Mouse (Mus musculus) cerebellum, adult 9-10 months (tissue): Measurements from ENCODE around the gene Ssc5d.

ENCODE experiments used
- DNase-seq: peaks from one replicate; pipeline ENCODE4 v3.0.0; 2022

Gene Ssc5d

DNA sequence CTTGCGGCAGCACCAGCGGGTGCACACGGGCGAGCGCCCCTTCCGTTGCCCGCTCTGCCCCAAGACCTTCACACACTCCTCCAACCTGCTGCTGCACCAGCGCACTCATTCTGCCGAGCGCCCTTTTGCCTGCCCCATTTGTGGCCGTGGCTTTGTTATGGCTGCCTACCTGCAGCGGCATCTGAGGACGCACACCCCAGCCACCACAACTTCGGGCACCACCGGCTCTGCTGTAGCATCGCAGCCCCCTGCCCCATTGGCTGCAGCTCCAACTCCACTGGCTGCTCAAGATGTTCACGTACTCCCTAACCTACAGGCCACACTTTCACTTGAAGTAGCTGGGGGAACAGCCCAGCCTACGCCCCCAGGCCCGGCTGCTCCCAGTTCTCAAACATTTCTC is 5.1 kb upstream of the Ssc5d start:
- DNase-seq, result no peak

GRCm38 (mm10) chr7:4920976-4921823 is 4.4 kb upstream of the Ssc5d start:
- no peak for DNase-seq

DNA sequence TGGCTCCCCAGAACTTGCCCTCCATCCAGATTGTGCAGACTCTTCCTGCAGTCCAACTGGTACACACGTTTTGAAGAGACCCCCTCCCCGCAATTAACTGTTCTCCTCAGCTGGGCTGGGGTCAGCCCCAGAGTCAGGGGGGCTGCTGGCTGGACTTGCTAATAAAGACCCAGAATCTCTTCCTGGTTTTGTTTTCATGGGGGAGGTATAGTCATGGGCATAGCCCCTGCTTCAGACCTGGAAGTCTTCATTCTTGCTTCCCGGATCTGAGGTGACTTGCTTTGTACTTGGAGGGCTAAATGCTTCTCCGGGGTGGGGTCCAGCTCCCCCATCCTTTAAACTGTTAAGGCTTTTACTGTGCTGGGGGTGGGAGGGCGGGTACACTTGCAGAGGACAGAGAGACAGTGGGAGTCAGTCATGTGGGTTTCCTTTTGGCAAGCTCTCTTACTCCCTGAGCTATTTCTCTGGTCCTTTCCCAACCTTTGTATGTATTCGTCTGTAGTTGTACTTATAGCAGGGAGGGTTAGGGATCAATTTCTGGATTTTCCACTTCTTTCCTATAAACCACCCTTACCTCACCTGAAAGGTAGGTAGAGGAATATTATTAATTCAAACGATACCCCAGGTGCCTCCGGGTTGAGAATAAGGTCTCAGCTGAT is 3.6 kb upstream of the Ssc5d start, which contains the start of gene Nat14:
Nat14 (plus strand) TSS at position 205 of the 659 bp plus-strand sequence.
- DNase-seq, result peak; percentile 57

DNA sequence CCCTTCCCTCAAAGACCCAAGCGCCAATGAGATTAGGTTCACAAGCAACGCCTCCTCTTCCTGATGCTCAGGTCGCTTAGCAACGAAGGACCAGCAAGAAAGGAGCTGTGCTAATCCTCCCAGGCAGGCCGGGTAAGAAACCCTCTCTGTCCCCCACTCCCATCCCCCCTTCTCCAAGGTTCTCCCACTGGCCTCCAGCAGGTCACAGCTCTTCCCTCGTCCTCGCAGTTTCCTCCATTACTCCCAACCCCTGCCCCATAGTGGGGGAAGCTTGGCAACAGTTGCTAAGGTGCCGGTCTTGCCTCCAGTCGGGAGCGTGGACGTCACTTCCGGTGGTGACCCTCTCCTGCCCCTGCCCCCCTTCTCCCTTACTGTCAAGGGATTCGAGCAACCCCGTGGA is 3.1 kb upstream of the Ssc5d start:
- DNase-seq, result peak; percentile 89

DNA sequence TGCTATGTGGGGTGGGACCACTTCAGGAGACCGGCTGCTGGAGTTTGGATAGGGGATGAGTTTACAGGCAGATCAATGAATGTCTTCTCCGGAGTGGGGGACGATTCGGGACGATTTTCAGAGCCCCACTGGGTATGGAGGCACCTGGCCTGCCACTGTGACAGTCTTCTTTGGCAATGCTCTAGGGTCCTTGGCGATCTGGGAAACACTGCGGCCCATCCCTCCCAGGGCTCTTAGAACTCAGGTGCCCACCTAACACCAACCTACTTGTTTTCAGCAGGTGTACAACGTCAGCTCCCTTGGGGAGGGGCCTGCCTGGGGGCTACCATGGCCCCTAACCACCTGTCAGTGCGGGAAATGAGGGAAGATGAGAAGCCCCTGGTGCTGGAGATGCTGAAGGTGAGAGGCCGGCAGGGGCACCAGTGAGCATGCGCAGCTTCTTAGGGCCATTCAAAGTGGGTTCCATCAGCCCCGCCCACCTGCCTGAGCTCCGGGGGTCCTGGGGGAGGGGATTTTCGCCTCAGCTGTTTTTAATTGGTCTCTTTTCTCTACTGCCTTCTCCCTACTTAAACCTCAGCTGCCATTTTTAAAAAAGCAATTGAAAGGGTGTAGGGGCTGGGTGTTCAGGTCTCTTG is 2.5 kb upstream of the Ssc5d start:
- DNase-seq, result peak; percentile 90

DNA sequence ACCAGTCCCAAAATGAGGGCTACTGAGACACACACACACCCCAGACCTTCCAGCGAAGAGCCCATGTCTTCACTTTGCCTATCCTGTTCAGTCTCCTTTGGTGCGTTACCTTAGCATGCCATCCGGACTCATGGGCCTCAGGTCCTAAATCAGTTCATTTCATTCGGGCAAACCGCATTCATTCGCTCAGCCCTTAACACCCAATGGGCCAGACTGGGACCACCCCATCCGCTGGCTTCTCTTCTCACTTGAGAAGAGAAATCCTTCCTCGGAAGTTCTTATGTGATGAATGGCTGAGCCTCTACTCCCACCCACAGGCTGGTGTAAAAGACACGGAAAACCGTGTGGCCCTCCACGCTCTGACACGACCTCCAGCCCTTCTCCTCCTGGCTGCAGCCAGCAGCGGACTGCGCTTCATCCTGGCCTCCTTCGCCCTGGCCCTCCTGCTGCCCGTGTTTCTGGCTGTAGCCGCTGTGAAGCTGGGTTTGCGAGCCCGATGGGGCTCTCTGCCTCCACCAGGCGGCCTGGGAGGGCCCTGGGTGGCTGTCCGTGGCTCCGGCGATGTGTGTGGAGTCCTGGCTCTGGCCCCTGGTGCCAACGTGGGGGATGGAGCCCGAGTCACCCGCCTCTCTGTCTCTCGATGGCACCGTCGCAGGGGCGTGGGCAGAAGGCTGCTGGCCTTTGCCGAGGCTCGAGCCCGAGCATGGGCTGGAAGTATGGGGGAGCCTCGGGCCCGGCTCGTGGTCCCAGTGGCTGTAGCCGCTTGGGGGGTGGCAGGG is 1.8 kb upstream of the Ssc5d start:
- DNase-seq, result peak; percentile 76

GRCm38 (mm10) chr7:4924483-4924882 is 1.1 kb upstream of the Ssc5d start:
- DNase-seq, result no peak

GRCm38 (mm10) chr7:4924891-4925301 is 689 bp upstream of the Ssc5d start:
- peak; percentile 30 for DNase-seq

GRCm38 (mm10) chr7:4926849-4927248 is 1.3 kb downstream of the Ssc5d start:
- DNase-seq, result no peak

- DNase-seq, result no peak
Measured at GRCm38 (mm10) chr7:4927711-4928110, 2.1 kb downstream of the Ssc5d start.

DNA sequence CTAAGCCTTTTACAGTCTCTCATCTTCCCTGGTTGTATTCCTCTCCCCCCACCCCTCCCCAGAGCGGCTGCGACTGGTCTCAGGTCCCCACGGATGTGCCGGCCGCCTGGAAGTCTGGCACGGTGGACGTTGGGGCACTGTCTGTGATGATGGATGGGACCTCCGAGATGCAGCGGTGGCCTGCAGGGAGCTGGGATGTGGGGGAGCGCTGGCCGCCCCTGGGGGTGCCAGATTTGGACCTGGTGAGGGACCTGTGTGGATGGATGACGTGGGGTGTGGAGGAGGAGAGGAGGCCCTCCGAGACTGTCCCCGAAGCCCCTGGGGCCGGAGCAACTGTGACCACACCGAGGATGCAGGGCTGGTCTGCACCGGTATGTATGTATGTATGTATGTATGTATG is 2.7 kb downstream of the Ssc5d start:
- no peak for DNase-seq

GRCm38 (mm10) chr7:4933103-4933502 is 7.5 kb downstream of the Ssc5d start:
- no peak for DNase-seq

DNA sequence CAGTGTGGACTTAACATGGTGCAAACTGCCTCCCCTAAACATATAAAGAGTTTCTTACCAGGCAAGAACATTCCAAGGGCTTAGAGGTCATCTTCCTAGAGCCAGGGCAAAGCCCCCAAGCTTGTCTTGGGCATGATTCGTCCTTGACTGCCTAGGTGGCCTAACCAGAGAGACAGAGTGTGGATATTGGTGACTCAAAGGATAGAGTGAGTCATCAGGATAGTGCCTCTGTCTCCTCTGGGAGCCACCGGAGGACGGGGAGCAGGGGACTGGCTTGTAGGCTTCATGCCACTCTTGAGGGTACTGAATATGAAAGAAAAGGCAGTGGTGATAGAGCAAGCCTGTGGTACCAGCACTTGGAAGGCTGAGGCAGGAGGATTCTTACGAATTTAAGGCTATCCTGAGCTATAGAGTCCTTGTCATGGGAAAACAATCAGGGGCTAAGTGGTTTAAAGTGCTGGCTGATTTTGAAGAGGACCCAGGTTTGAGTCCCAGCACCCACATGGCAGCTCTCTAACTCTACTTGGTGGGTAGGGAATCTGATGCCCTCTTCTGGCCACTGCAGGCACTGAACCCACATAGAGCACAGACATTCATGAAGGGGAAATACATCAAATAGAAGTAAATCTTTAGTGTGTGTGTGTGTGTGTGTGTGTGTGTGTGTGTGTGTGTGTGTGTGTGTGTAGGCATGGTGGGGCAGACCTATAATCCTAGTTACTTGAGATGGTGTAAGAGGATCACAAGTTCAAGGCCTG is 8.8 kb downstream of the Ssc5d start:
- DNase-seq, result no peak

DNA sequence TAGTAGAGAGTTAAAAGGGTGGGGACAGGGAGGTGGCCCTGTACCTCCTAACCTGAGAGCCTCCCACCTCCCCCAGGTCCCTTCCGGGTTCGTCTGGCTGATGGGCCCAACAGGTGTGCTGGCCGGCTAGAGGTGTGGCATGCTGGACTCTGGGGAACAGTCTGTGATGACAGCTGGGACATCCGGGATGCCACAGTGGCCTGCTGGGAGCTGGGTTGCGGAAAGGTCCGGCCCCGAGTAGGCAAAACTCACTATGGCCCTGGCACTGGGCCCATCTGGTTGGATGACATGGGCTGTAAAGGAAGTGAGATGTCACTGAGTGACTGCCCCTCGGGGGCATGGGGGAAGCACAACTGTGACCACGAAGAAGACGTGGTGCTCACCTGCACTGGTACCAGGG is 11.2 kb downstream of the Ssc5d start:
- DNase-seq, result no peak

GRCm38 (mm10) chr7:4937392-4937791 is 11.8 kb downstream of the Ssc5d start:
- DNase-seq, result no peak

GRCm38 (mm10) chr7:4938456-4938855 is 12.9 kb downstream of the Ssc5d start:
- peak; percentile 73 for DNase-seq

DNA sequence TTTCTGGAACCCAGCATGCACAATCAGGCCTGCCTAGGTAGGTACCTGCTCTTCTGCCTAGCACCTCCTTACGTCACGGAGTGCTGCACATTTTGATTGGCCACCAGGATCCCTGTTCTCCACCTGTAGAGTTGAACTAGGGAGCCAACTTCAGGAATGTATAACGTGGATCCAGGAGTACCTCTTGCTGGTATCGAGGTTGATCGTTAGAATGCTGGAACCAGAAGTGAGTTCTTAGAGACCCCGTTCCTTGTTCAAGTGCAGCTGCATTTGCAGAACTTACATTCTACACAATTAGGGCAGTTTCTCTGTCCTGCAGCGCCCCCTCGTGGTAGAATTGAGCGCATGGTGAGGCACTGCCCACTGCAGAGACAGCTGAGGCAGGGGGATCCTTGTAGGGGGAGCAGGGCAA is 14.5 kb downstream of the Ssc5d start:
- peak; percentile 88 for DNase-seq

DNA sequence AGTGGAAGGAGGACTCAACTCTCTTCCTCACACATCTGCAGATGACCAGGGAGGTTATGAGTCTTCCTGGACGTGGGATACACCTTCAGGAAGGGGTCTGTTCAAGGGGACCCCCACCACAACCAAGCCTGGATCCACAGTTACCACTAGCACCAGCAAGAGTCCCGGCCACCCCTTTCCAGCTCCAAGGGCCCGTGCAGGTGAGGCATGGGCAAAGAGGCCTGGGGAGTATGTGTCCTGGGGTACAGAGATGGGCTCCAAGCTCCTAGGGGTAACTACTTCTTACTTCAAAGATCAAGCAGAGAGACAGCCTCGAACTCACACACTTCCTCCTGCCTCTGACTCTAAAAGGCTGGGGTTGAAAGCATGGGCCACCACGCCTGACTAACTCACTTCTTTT is 17.1 kb downstream of the Ssc5d start:
- DNase-seq, result no peak

DNA sequence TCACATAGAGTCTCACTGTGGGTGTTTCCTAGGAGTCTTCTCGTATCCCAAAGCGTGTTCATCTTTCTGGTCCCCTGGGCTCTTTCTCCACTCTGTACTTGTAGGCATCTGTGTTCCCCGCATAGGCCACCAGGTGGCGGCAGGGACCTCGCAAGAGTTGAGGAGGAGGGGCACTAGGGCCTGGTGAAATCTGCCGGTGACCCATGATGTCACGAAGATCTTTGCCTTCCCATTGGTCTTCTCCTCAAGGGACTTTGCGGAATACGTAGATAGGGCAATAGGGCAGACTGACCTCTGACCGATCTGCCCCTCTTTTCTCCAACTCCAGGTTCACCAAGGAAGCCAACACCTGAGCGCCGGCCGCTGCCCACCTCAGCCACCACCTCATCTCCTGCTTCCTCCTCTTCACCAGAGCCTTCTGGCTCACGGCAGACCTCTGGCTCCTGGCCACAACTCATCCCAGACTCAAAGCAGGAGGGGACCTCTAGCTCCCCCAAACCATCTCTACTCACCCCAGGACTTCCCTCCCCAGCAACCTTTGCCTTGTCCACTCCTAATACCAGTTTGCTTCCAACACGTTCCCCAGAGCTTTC is 17.7 kb downstream of the Ssc5d start:
- peak; percentile 99 for DNase-seq

DNA sequence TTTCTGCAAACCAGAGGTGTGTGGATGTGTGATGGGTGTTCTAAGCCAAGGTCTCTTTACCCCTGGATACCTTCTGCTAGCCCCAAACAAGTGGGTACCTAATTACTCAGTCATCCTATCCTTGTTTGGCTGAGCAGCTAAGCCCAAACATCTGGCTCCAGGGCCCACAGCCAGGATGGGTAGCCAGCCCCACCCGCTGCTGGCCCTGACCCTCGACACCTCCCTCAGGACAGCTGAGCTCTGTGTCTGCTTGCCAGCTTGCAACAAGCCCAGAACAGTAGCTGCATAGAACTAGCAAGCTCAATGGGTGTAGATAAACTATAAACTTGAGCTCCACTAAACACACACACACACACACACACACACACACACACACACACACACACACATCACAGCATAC is 22.3 kb downstream of the Ssc5d start:
- DNase-seq, result no peak

GRCm38 (mm10) chr7:4948386-4948785 is 22.8 kb downstream of the Ssc5d start:
- DNase-seq, result no peak
